Mouse (Mus musculus) cortical plate, adult 2 months (tissue): ENCODE results near the gene Arhgef3. TPM values are rescaled to one million over a fixed set of nuclear protein-coding genes. Genes with fewer than 3 reads are reported as not detected.

Experiments used
- H3K27ac ChIP-seq: fragments of 200-500 bp; 2 replicates; pipeline ENCODE4 v1.5.1; 2012; ENCODE audit warnings: low read length, control low read depth, inconsistent platforms; ENCODE audit not compliant: insufficient read depth
- H3K4me1 ChIP-seq: fragments of 200-500 bp; 2 replicates; pipeline ENCODE4 v1.6.1; 2011; ENCODE audit warnings: low read length; ENCODE audit not compliant: control insufficient read depth, insufficient read depth
- H3K4me3 ChIP-seq: fragments of 200-500 bp; 2 replicates; pipeline ENCODE4 v1.5.1; 2011; ENCODE audit warnings: mild to moderate bottlenecking, low read length, control low read depth; ENCODE audit not compliant: insufficient read depth
- CTCF ChIP-seq: fragments of 200-500 bp; IDR thresholded peaks from 2 replicates; pipeline ENCODE4 v1.5.1; 2011; ENCODE audit warnings: mild to moderate bottlenecking, control low read depth, low read length; ENCODE audit not compliant: insufficient read depth; ENCODE audit errors: extremely low read depth
- POLR2A ChIP-seq: fragments of 200-500 bp; IDR thresholded peaks from 2 replicates; pipeline ENCODE4 v1.6.1; 2011; ENCODE audit warnings: mild to moderate bottlenecking, low read length, control low read depth; ENCODE audit not compliant: insufficient read depth; ENCODE audit errors: extremely low read depth
- polyA plus RNA-seq: library from polyadenylated mRNA; depleted of rRNA; stranded (reverse); fragments of >200 nt; gene quantifications from 2 replicates; pipeline ENCODE4 v1.2.3, GENCODE M21; 2012

The Arhgef3 gene
- polyA plus RNA-seq, 1 experiment = 42.9 TPM

DNA sequence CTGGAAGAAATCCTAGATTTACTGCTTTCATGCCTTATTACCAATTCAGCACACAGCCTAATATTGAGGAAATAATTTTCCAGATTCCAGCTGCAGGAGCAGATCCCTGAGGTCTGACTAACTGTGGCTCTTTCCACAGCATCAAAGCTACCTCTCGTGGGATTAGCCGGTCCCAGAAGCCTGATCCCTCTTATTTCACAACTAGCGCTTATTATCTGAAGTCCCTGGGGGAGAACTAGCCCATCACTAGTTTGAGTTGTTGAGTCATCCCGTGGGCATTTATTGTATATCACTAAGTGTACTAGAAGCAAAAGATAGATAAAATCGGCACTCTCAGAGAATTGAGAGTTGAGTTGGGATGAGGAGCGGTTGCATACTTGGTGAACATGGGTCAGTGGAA lies 41.3 kb downstream of the Arhgef3 start:
- Histone ChIP-seq H3K4me3 (no peak overlapping the region), H3K4me1 (no peaks in the 10 kb centered on the region), H3K27ac (no peak overlapping the region)
- TF ChIP-seq CTCF = no peak
- TF ChIP-seq POLR2A = no peak

DNA sequence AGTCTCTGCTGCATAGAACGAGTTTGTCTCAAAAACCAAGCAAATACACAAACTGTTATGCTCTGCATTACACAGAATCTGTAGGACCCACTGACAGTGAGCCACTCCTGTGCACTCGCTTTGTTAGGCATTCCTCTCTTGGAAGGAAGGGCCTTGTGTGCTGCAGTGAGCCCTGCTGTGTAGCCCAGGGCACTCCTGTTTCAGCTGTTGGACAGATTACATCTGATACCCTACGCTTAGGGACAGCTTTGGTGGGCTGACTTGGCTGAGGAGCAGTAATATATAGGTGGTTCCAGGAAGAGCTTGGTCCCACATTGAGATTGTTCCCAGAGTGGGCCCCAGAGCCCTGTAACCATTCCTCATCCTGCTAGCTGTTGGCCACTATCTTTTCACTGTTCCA lies 43.4 kb downstream of the Arhgef3 start:
- H3K4me1 ChIP-seq = no peaks in the 10 kb centered on the region
- no peak overlapping the region for H3K4me3 ChIP-seq
- no peak overlapping the region for H3K27ac ChIP-seq
- TF ChIP-seq CTCF (no peak), POLR2A (no peak)

DNA sequence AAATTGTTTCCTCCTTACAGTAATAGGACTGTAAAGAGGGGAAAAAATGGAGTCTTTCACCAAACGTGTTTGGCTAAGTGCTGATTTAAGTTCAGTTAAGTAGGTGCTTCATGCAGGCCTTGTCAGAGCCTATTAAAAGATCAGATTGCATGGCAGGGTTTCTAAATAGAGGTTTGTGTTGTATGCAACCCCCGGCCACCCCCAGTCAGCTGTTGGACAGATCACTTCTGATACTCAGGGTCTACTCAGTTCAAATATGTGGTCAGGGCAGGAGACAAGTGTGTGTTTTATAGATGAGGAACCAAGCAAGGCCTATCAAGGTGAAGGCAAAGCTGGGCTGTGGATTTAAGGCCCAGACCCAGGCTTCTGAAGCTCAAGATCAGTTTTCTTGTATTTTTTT lies 44.1 kb downstream of the Arhgef3 start:
- Histone ChIP-seq H3K27ac (no peak overlapping the region), H3K4me1 (no peaks in the 10 kb centered on the region), H3K4me3 (no peak overlapping the region)
- no peak for TF ChIP-seq POLR2A
- no peak for TF ChIP-seq CTCF

DNA sequence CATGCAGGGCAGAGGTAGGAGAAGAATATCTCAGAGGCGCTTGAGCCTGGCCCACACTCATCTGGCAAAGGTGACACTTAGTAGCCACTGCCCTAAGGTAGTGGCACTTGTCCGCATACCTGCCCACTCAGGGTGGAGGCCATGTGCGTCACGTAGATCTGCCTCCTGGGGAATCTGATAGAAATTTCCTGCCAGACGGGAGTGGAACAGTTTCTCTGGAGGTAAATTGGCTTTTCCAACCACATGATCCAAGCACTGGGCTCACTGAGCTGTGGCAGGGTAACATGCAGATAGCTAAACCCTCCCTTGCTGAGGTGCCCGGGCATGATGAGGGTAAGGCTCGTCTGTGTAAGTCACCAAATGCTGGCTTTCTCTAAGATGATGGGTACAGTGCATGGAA lies 46.1 kb downstream of the Arhgef3 start:
- Histone ChIP-seq H3K27ac (no peak overlapping the region), H3K4me3 (no peak overlapping the region), H3K4me1 (no peaks in the 10 kb centered on the region)
- TF ChIP-seq CTCF (no peak), POLR2A (no peak)

DNA sequence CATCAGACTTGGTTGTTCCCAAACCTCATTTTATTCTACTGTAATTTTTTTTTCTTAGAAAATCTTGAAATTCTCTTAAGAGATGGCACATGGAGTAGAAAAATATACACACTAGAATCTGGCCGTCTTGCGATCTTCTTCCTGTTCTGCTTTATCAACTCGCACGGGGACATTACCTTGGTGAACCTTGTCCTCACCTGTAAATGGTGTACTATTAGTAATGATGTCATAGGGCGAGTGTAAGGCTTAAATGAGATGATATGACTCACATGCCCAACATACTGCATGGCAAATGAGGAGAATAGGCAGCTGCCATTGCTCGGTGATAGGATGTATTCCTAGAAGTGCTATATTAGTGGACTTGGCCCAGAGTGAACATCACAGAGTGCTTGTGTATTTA lies 49.9 kb downstream of the Arhgef3 start:
- H3K4me1 ChIP-seq = no peaks in the 10 kb centered on the region
- no peak overlapping the region for H3K4me3 ChIP-seq
- TF ChIP-seq POLR2A (no peak), CTCF (no peak)
- no peak overlapping the region for H3K27ac ChIP-seq

DNA sequence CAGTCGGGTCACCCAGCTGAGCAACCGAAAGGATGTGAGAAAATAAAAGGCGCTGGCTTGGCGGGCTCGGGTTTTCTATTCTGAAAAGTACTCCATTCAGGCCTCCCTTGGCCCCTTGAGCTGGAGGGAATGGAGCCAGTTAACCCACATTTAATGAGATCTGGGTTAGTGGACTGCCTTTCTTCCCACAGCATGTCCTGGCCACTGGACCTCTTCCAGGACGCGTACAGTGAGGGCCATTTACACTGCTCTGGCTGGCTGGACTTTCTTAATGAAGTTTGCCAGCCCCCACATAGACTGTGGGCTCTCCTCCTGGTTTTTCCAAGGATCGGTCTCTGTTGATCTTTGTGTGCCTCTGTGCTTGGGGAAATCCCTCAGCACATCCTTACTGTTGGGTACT lies 52.1 kb downstream of the Arhgef3 start:
- Histone ChIP-seq H3K27ac (no peak overlapping the region), H3K4me1 (no peaks in the 10 kb centered on the region), H3K4me3 (no peak overlapping the region)
- TF ChIP-seq POLR2A (no peak), CTCF (no peak)

DNA sequence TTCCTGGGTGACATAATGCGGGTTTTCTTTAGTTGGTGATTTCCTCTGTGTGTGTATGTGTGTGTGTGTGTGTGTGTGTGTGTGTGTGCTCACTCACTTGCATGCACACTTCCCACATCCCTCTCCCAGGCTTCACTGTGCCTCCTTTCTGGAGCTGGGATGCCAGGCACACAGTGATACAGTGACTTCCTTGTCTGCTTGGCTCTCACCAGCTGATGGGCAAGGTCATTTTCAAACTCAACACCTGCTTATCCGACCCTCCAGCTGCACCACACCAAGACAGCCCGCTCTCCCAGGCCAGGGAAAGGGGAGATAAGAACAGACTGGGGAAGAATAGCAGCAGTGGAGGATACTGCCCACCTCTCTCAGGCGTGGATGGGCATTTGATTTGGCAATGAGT lies 52.5 kb downstream of the Arhgef3 start:
- Histone ChIP-seq H3K27ac (no peak overlapping the region), H3K4me1 (no peaks in the 10 kb centered on the region), H3K4me3 (no peak overlapping the region)
- no peak for TF ChIP-seq CTCF
- no peak for TF ChIP-seq POLR2A

DNA sequence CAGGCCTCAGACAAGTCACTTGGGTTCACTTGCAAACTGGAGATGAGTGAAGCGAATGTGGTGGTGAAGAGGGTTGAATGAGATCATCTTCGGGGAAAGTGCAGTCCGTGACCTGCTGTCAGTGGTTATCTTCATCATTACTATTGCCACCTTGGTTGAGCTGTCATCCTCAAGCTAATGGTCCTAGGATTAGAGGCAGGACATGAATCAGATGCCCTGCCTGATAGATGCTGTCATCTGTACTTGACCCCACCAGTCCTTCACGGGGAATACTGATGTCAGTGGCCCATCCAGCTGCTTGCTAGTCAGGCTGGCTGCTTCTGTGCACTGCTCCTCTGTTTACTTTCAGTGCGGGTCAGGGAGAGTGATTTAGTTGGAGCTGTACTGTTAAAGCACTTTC lies 53.7 kb downstream of the Arhgef3 start:
- TF ChIP-seq POLR2A = no peak
- no peak for TF ChIP-seq CTCF
- Histone ChIP-seq H3K4me3 (no peak overlapping the region), H3K27ac (no peak overlapping the region), H3K4me1 (no peaks in the 10 kb centered on the region)

DNA sequence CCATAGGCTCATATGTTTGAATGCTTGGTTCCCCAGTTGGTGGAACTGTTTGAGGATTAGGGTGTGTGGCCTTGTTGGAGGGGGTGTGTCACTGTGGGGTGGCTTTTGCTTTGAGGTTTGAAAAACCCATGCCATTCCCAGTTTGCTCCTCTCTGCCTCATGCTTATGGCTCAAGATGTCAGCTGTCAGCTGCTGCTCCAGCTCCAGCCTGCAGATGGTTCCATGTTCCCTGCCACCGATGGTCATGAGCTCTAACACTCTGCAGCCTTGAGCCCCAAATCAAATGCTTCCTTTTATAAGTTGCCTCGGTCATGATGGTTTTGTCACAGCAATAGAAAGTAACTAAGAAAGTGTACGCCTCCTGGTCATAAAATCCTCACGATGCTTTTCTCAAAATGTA lies 54.6 kb downstream of the Arhgef3 start:
- no peak overlapping the region for H3K4me3 ChIP-seq
- no peaks in the 10 kb centered on the region for H3K4me1 ChIP-seq
- H3K27ac ChIP-seq = no peak overlapping the region
- no peak for TF ChIP-seq POLR2A
- no peak for TF ChIP-seq CTCF

DNA sequence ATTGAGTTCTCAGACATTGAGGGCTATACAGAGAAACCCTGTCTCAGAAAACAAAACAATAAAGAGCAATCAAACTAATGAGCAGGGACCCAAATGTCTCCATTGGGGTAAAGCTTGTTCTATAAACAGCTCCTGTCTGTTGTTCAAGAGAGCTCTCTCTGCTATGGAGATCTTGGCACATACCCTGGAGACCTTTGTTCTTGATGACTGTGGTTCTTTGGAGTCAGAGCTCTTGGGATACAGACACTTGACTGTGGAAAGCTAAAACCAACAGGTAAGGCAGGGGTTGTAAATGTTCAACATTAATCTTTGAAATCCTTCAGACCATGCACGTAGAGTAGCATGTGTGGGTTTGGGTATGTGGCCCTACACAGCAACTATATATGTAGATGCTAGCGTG lies 55.7 kb downstream of the Arhgef3 start:
- H3K4me3 ChIP-seq = no peak overlapping the region
- TF ChIP-seq POLR2A (no peak), CTCF (no peak)
- H3K27ac ChIP-seq = no peak overlapping the region
- H3K4me1 ChIP-seq = no peaks in the 10 kb centered on the region
